Mouse (Mus musculus): ENCODE results near the gene Srebf2.
"Not testable (repeated sequence)": the region's sequence is repeated elsewhere in the genome, so short reads cannot be mapped to it uniquely, and the experiment has no call there.

Gene Srebf2

GRCm38 (mm10) chr15:82224602-82225215 lies 77.7 kb downstream of the Srebf2 start:
- no peak for ATAC-seq (ENCODE audit: low TSS enrichment)

- ATAC-seq (ENCODE audit: low TSS enrichment) = no peak
Observed at GRCm38 (mm10) chr15:82225769-82226168, 78.8 kb downstream of the Srebf2 start.

GRCm38 (mm10) chr15:82229542-82230045 lies 82.6 kb downstream of the Srebf2 start:
- no peak for ATAC-seq (ENCODE audit: low TSS enrichment)

GRCm38 (mm10) chr15:82230098-82230611 lies 83.2 kb downstream of the Srebf2 start:
- no peak for ATAC-seq (ENCODE audit: low TSS enrichment)

GRCm38 (mm10) chr15:82231100-82231499 lies 84.1 kb downstream of the Srebf2 start:
- no peak for ATAC-seq (ENCODE audit: low TSS enrichment)

- ATAC-seq (ENCODE audit: low TSS enrichment) = peak; percentile 56; the same call in 1 of the 2 replicates
Observed at GRCm38 (mm10) chr15:82231591-82232378, 84.8 kb downstream of the Srebf2 start.

GRCm38 (mm10) chr15:82232651-82233050 lies 85.7 kb downstream of the Srebf2 start:
- no peak for ATAC-seq (ENCODE audit: low TSS enrichment)

GRCm38 (mm10) chr15:82235661-82236060 lies 88.7 kb downstream of the Srebf2 start:
- no peak for ATAC-seq (ENCODE audit: low TSS enrichment)

- ATAC-seq (ENCODE audit: low TSS enrichment) = peak; percentile 75
Observed at GRCm38 (mm10) chr15:82236565-82236964, 89.6 kb downstream of the Srebf2 start.

GRCm38 (mm10) chr15:82243311-82243710 lies 96.3 kb downstream of the Srebf2 start:
- ATAC-seq (ENCODE audit: low TSS enrichment) = no peak

GRCm38 (mm10) chr15:82243742-82244114 lies 96.7 kb downstream of the Srebf2 start:
- ATAC-seq (ENCODE audit: low TSS enrichment) = peak; percentile 43

- peak; percentile 99 for ATAC-seq (ENCODE audit: low TSS enrichment)
Observed at GRCm38 (mm10) chr15:82244115-82244804, 97.3 kb downstream of the Srebf2 start, which contains the start of gene Cenpm. Gene Cenpm (minus strand): TSS chr15:82244748.

- ATAC-seq (ENCODE audit: low TSS enrichment) = not testable (repeated sequence)
Observed at GRCm38 (mm10) chr15:82244805-82245161, 97.8 kb downstream of the Srebf2 start.

- ATAC-seq (ENCODE audit: low TSS enrichment) = no peak
Observed at GRCm38 (mm10) chr15:82247131-82247776, 100.3 kb downstream of the Srebf2 start.

- ATAC-seq (ENCODE audit: low TSS enrichment) = no peak
Observed at GRCm38 (mm10) chr15:82251579-82251978, 104.6 kb downstream of the Srebf2 start.

- no peak for ATAC-seq (ENCODE audit: low TSS enrichment)
Observed at GRCm38 (mm10) chr15:82252097-82252496, 105.1 kb downstream of the Srebf2 start, which contains the start of gene 1500009C09Rik. Gene 1500009C09Rik (plus strand): TSS chr15:82252397.

All from frontal cortex, adult (tissue).